Mouse (Mus musculus): ENCODE measurements around the gene Pllp.

GRCm38 (mm10) chr8:94641938-94642337 lies 54.1 kb downstream of the Pllp start:
- no peak for TF ChIP-seq CTCF (IDR thresholded peaks at IDR 0.05; ENCODE audit: borderline replicate concordance, extremely low read depth, insufficient read depth, insufficient read length)
- no peak for TF ChIP-seq POLR2A (IDR thresholded peaks at IDR 0.05; ENCODE audit: borderline replicate concordance, extremely low read depth, insufficient read depth, insufficient read length, poor library complexity, severe bottlenecking)

Measured in brain, embryonic 14.5 days (tissue).